Mouse (Mus musculus): ENCODE measurements around the gene Arfip2. TPM values are rescaled to one million over a fixed set of nuclear protein-coding genes. Genes with fewer than 3 reads are reported as not detected.

Gene Arfip2
- polyA plus RNA-seq, 1 experiment from 2014 or later = 87.0 TPM

DNA sequence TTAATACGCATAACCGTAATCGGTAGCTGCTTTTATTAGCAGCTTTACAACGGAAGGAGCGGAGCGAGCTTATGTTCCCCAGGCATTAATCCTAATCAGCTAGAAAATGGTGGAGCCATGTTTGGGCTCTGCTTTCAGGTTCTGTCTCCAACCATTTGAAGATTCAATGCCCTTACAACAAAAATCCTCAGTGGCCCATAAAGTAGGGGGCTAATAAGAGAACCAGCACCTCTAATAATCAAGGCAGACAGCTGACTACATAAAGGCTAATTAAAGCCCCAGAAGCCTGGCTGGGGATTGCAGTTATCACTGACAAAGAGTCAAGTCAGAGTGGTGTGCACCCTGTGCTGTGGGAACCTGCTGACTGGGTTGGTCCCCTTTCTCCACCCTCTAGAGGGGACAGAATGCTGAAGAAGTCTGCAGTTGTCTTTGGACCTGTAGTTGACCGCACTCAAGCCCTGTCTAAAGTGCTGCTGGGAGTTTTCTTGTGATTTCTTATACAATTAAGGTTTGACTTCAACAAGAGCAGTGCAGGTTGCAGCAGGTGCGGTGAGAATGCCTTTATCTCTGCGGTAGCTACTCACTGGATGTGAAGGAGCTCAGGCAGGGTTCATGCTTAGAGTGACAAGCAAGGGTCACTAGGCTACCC is 5.8 kb downstream of the Arfip2 start:
- in situ Hi-C loops (cut with MboI; ENCODE audit: low pct_unique_long_range_greater_than_20kb) = loop anchor here (25.0 kb wide), 1 partner anchor 247 kb away; the partner anchor contains the start of gene Gm5901
- H3K27me3 ChIP-seq = no peaks in the 10 kb centered on the region
- ChIA-PET POLR2A (interaction anchor here (0.7 kb wide), 1 partner anchor 11 kb away, joined by 3 read pairs; no protein-coding TSS in a partner anchor), CTCF (interaction anchor here (0.9 kb wide), 1 partner anchor 16 kb away, joined by 3 read pairs; the partner anchor contains the start of gene Dnhd1)
- ATAC-seq = no peak
- no peak for TF ChIP-seq CTCF (IDR thresholded peaks at IDR 0.05)
- DNase-seq (ENCODE audit: low read depth, low spot score) = no peak

DNA sequence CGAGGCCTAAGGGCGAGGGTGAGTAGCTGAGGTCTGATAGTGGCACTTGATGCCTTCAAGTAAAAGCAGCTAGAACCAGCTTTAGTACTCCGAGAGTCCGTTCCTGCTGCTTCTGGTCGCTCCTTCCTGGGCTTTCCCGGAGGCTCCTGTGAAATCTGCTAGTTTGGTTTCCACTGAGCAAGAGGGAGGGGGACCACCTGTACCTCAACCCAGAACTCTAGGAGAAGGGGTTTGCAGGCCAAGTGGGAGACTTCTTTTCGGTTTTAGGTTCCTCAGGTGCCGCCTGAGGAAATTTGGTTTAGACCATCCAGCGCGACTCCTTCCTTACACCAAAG is 6.4 kb downstream of the Arfip2 start:
- CTCF ChIA-PET = interaction anchor here (0.5 kb wide), 1 partner anchor 117 kb away, joined by 3 read pairs; no protein-coding TSS in a partner anchor
- no peaks in the 10 kb centered on the region for H3K27me3 ChIP-seq
- ATAC-seq (no peak), DNase-seq (ENCODE audit: low read depth, low spot score) (no peak)
- no peak for TF ChIP-seq CTCF (IDR thresholded peaks at IDR 0.05)
- POLR2A ChIA-PET = interaction anchor here (0.7 kb wide), 1 partner anchor 10 kb away, joined by 3 read pairs; no protein-coding TSS in a partner anchor
- in situ Hi-C loops (cut with MboI; ENCODE audit: low pct_unique_long_range_greater_than_20kb) = loop anchor here (25.0 kb wide), 1 partner anchor 246 kb away; the partner anchor contains the start of gene Gm5901

DNA sequence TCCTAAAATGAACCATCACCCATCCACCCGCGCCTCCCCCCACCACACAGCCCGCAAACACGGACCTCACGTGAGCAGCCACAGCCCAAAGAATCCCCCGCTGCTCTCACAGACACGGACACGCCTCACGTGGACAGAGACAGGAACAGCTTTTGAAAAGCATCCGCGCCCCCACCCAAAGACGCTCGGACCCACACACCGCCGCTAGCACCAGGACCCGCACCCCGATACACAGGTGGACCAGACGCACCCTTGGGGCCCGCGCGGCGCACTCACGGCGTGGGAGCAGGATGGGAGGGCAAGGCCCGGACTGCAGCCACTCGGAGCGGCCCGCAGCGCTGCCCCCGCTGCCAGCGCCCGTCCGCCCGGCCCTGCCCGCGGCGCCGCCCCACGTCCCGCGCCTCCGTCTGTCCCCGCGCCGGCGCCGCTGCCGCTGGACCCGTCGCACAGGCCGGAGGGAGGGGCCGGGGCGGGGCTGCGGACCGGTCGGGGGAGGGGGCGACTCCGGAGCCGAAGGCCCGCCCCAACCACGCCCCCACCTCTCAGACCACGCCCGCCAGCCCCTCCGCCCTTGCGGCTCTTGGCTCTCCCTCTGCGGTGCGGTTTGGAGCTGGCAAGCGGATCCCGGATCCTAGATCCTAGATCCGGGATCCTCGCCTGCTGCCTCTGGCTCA is 7.0 kb downstream of the Arfip2 start, which contains the start of gene Trim3:
Gene Trim3, minus strand, starts transcription at position 445 of the 674 bp plus-strand sequence.
- in situ Hi-C loops (cut with MboI; ENCODE audit: low pct_unique_long_range_greater_than_20kb) = loop anchor here (25.0 kb wide), 1 partner anchor 246 kb away; the partner anchor contains the start of gene Gm5901
- CTCF ChIA-PET = interaction anchor here (0.5 kb wide), 1 partner anchor 117 kb away, joined by 3 read pairs; no protein-coding TSS in a partner anchor
- POLR2A ChIA-PET = interaction anchor here (0.5 kb wide), 1 partner anchor 717 kb away, joined by 3 read pairs; no protein-coding TSS in a partner anchor
- ATAC-seq (peak; percentile 88), DNase-seq (ENCODE audit: low read depth, low spot score) (no peak)
- no peak for TF ChIP-seq CTCF (IDR thresholded peaks at IDR 0.05)
- no peaks in the 10 kb centered on the region for H3K27me3 ChIP-seq

- no peak for DNase-seq (ENCODE audit: low read depth, low spot score)
- CTCF ChIA-PET = no interaction called here
Measured at GRCm38 (mm10) chr7:105632551-105632972, 7.7 kb downstream of the Arfip2 start.

DNA sequence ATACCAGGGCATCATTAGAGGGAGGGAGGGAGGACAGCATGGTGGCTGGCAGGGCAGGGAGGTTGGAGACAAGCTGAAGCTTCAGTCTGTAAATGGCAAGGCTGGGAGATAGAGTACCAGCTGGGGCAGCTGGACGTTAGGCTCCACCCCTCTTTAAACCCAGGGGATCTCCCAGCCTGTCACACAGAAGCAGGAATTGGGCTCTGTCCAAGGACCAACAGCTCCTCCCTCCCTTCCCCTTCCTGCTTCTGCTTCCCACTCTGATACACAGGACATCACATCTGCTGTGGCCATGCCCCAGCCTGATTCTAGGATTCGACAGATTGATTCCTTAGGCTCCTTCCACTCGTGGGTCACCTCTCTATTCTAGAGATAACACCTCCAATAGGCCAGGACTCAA is 11.6 kb downstream of the Arfip2 start:
- H3K27me3 ChIP-seq = no peaks in the 10 kb centered on the region
- ATAC-seq (no peak), DNase-seq (ENCODE audit: low read depth, low spot score) (no peak)
- in situ Hi-C loops (cut with MboI; ENCODE audit: low pct_unique_long_range_greater_than_20kb) = loop anchor here (25.0 kb wide), 1 partner anchor 241 kb away; the partner anchor contains the start of gene Gm5901
- CTCF ChIA-PET = interaction anchor here (1.1 to 1.4 kb wide), 2 partner anchors 12 to 21 kb away, joined by 3 to 4 read pairs; no protein-coding TSS in a partner anchor
- no peak for TF ChIP-seq CTCF (IDR thresholded peaks at IDR 0.05)
- POLR2A ChIA-PET = no interaction called here

More at GRCm38 (mm10) chr7:105632551-105632972, 7.7 kb downstream of the Arfip2 start:
- no peaks in the 10 kb centered on the region for H3K27me3 ChIP-seq
- ATAC-seq = peak; percentile 10
- no peak for TF ChIP-seq CTCF (IDR thresholded peaks at IDR 0.05)
- in situ Hi-C loops (cut with MboI; ENCODE audit: low pct_unique_long_range_greater_than_20kb) = loop anchor here (25.0 kb wide), 1 partner anchor 245 kb away; the partner anchor contains the start of gene Gm5901
- POLR2A ChIA-PET = interaction anchor here (0.5 kb wide), 1 partner anchor 718 kb away, joined by 3 read pairs; no protein-coding TSS in a partner anchor

DNA sequence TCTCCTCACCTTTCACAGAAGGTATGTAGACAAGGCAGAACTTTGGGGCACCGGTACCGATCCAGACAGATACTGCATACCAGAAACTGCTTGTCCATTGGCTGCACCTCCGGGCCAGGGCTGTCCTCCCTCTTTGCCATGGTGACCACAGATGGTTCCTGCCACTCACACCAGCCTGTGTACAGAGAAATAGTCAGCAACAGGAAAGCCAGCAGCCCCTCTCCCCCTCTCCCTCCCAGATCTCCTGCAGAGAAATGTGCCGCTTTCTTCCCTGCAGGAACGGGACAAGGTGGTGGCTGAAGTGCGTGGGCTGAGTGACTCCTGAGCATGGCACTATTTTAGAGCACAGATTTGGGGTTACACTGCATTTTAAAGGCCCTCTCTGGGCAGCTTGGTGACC is 14.8 kb downstream of the Arfip2 start:
- POLR2A ChIA-PET = no interaction called here
- in situ Hi-C loops (cut with MboI; ENCODE audit: low pct_unique_long_range_greater_than_20kb) = loop anchor here (25.0 kb wide), 1 partner anchor 238 kb away; the partner anchor contains the start of gene Gm5901
- CTCF ChIA-PET = no interaction called here
- no peak for DNase-seq (ENCODE audit: low read depth, low spot score)
- ATAC-seq = no peak
- TF ChIP-seq CTCF (IDR thresholded peaks at IDR 0.05) = no peak
- H3K27me3 ChIP-seq = no peaks in the 10 kb centered on the region

DNA sequence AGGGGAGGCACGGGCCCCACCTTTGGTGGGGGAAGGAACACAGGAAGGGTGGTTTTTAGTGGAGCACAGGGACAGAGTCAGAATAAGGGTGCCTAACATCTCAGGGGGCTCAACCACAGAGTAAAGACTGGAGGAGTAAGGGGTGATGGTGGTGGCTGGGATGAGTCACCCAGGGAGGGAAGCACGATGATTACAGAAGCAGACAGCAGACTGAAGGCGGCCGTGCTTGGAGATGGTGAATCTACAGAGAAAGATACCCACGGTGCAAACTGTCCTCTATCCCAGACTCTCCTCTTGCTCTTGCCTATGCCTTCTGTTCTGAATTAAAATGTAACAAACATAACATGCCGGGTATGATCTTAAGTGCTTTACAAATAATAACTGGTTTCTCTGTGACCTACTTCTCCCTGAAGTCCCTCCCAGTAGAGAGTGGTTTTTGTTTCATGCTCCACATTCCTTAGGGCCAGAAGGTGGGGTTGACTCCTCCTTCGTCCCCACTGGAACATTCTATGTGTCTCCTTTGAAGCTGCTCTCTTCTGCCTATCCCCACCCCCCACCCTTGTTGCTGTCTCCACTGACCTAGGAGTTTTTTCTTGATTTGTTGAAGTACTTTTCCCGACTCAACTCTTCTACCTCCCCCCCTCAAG is 18.4 kb downstream of the Arfip2 start:
- ChIA-PET POLR2A (interaction anchor here (1.5 kb wide), 1 partner anchor 14 kb away, joined by 5 read pairs; no protein-coding TSS in a partner anchor), CTCF (interaction anchor here (1.0 to 1.7 kb wide), 4 partner anchors 8 to 14 kb away, joined by 3 to 4 read pairs (median 4); no protein-coding TSS in a partner anchor)
- DNase-seq (ENCODE audit: low read depth, low spot score) = no peak
- in situ Hi-C loops (cut with MboI; ENCODE audit: low pct_unique_long_range_greater_than_20kb) = no loop called here
- no peaks in the 10 kb centered on the region for H3K27me3 ChIP-seq
- TF ChIP-seq CTCF (IDR thresholded peaks at IDR 0.05) = no peak
- ATAC-seq = peak; percentile 85

DNA sequence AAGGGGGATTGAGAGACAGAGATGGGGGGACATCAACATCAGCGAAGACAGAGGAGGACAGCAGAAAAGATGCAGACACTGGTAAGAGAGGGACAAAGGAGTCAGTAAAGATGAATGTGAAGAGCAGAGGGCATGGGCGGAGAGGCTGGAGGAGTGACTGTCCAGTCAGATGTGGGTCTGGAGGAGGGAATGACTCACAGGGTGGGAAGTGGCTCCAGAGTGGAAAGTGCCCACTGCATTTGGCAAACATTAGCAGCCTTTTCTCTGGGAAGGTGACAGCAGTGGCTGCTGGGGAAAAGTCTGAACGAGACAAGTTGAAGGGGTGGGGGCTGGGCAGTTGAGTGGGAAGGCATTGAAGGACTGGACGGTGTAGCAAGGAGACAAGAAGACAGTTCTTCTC is 19.2 kb downstream of the Arfip2 start:
- in situ Hi-C loops (cut with MboI; ENCODE audit: low pct_unique_long_range_greater_than_20kb) = no loop called here
- ChIA-PET CTCF (interaction anchor here (1.0 to 1.5 kb wide), 4 partner anchors 9 to 53 kb away, joined by 3 to 4 read pairs (median 3); no protein-coding TSS in a partner anchor), POLR2A (no interaction called here)
- ATAC-seq (peak; percentile 44), DNase-seq (ENCODE audit: low read depth, low spot score) (no peak)
- no peaks in the 10 kb centered on the region for H3K27me3 ChIP-seq
- TF ChIP-seq CTCF (IDR thresholded peaks at IDR 0.05) = no peak

DNA sequence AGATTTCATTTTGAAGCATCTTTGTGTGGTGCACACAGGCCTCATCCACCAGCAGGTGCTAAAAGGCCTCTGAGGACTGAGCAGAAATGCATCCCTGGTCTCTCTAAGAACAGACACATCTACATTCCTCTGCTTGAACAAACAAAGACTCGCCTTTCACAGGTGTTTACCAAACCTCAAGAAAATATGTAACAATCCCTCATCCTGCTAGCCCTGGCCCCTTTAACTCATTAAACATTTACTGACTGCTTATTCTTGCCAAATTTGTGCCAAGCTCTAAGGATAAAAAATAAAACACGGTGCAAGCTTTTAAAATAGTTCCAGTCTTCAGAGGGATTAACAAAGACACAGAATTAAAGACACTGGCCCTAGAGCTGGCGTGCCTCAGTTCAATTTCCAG is 20.5 kb downstream of the Arfip2 start:
- ChIA-PET CTCF (interaction anchor here (1.5 kb wide), 1 partner anchor 26 kb away, joined by 4 read pairs; no protein-coding TSS in a partner anchor), POLR2A (no interaction called here)
- ATAC-seq (no peak), DNase-seq (ENCODE audit: low read depth, low spot score) (no peak)
- no peaks in the 10 kb centered on the region for H3K27me3 ChIP-seq
- in situ Hi-C loops (cut with MboI; ENCODE audit: low pct_unique_long_range_greater_than_20kb) = no loop called here
- TF ChIP-seq CTCF (IDR thresholded peaks at IDR 0.05) = no peak

- no peaks in the 10 kb centered on the region for H3K27me3 ChIP-seq
- ATAC-seq (no peak), DNase-seq (ENCODE audit: low read depth, low spot score) (no peak)
- CTCF ChIA-PET = interaction anchor here (1.6 kb wide), 2 partner anchors 11 to 14 kb away, joined by 3 to 4 read pairs; no protein-coding TSS in a partner anchor
- in situ Hi-C loops (cut with MboI; ENCODE audit: low pct_unique_long_range_greater_than_20kb) = no loop called here
- TF ChIP-seq CTCF (IDR thresholded peaks at IDR 0.05) = no peak
- POLR2A ChIA-PET = no interaction called here
Measured at GRCm38 (mm10) chr7:105617810-105618209, 22.4 kb downstream of the Arfip2 start.

Data from Patski (cell line).